Mouse (Mus musculus) lung, embryonic 14.5 days (tissue): ENCODE measurements at regions not wholly inside any gene's neighbourhood (a gene's known extent, or its start where the extent isn't known, plus 50 kb on each side); places are given as distances from the start of the nearest gene placed in this dataset.
A peak's percentile ranks its signal among the peaks of the same experiment; 100 is the strongest.

ENCODE experiments used
- ATAC-seq: fragments of 200-750 bp; cut with Nextera tagmentation; 2 replicates; pipeline ENCODE4 v1.8.0; 2017; ENCODE audit warnings: mild to moderate bottlenecking, moderate TSS enrichment, moderate library complexity; ENCODE audit not compliant: insufficient read depth
- DNase-seq: peaks from one replicate; pipeline ENCODE4 v3.0.0-alpha.2; 2015
- H3K27ac ChIP-seq: fragments of 300-500 bp; sonication (generic); 2 replicates; pipeline ENCODE4 v1.5.1; 2014; ENCODE audit warnings: low read depth, mild to moderate bottlenecking, moderate library complexity
- H3K27me3 ChIP-seq: fragments of 300-500 bp; sonication (generic); 2 replicates; pipeline ENCODE4 v1.6.1; 2014; ENCODE audit warnings: low read length, control low read depth; ENCODE audit not compliant: insufficient read depth
- H3K36me3 ChIP-seq: fragments of 300-500 bp; sonication (generic); 2 replicates; pipeline ENCODE4 v1.6.1; 2014; ENCODE audit warnings: control low read depth; ENCODE audit not compliant: insufficient read depth
- H3K4me1 ChIP-seq: fragments of 300-500 bp; sonication (generic); 2 replicates; pipeline ENCODE4 v1.6.1; 2014; ENCODE audit warnings: antibody characterized with exemption, control low read depth; ENCODE audit not compliant: insufficient read depth
- H3K4me2 ChIP-seq: fragments of 300-500 bp; sonication (generic); 2 replicates; pipeline ENCODE4 v1.6.1; 2014; ENCODE audit warnings: mild to moderate bottlenecking
- H3K4me3 ChIP-seq: fragments of 300-500 bp; sonication (generic); 2 replicates; pipeline ENCODE4 v1.5.1; 2014; ENCODE audit warnings: low read depth, low read length
- H3K9ac ChIP-seq: fragments of 300-500 bp; sonication (generic); 2 replicates; pipeline ENCODE4 v1.6.1; 2014
- H3K9me3 ChIP-seq: fragments of 300-500 bp; sonication (generic); 2 replicates; pipeline ENCODE4 v1.6.1; 2016; ENCODE audit warnings: low read depth, low read length, control low read depth
- CTCF ChIP-seq: IDR thresholded peaks from 2 replicates; pipeline ENCODE4 v1.5.1; 2016; ENCODE audit warnings: antibody characterized with exemption, low read depth
- WGBS: fragments of 180-500 bp; shearing (Covaris S2); extraction: QIAGEN DNeasy Blood & Tissue Kit; methylation state at CpG from one replicate; pipeline ENCODE4 v1.1.7; 2014; 5-methylcytosine and 5-hydroxymethylcytosine counted together

DNA sequence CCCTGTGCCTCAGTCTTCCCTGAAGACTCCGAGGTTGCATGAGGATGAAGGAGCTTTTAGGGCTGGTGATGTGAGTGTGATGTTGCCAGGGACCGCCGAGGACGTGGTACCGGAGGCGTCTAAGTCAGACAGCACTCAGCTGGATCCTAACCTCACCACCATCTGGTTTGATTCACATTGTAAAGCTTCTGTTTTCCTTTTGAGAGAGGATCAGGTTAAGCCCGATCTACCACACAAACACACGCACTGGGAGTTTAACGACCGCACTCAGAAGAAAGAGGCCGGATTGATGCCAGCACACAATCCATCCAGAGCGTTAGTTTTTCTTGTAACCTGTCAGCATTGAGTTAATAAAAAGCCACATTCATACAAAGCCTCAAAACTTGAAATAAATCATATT, 371.9 kb downstream of the Cog6 start:
- Histone ChIP-seq H3K36me3 (no peaks in the 10 kb centered on the region), H3K9ac (no peak overlapping the region), H3K27ac (no peak overlapping the region), H3K9me3 (no peaks in the 10 kb centered on the region), H3K27me3 (no peaks in the 10 kb centered on the region), H3K4me1 (peaks cover 7% of the 10 kb centered on the region; the same call in 1 of the 2 replicates), H3K4me3 (no peak overlapping the region), H3K4me2 (no peak overlapping the region)
- DNase-seq (no peak), ATAC-seq (no peak)
- no peak for TF ChIP-seq CTCF
- WGBS, result 56% methylated on average over 12 of the region's 12 CpGs

DNA sequence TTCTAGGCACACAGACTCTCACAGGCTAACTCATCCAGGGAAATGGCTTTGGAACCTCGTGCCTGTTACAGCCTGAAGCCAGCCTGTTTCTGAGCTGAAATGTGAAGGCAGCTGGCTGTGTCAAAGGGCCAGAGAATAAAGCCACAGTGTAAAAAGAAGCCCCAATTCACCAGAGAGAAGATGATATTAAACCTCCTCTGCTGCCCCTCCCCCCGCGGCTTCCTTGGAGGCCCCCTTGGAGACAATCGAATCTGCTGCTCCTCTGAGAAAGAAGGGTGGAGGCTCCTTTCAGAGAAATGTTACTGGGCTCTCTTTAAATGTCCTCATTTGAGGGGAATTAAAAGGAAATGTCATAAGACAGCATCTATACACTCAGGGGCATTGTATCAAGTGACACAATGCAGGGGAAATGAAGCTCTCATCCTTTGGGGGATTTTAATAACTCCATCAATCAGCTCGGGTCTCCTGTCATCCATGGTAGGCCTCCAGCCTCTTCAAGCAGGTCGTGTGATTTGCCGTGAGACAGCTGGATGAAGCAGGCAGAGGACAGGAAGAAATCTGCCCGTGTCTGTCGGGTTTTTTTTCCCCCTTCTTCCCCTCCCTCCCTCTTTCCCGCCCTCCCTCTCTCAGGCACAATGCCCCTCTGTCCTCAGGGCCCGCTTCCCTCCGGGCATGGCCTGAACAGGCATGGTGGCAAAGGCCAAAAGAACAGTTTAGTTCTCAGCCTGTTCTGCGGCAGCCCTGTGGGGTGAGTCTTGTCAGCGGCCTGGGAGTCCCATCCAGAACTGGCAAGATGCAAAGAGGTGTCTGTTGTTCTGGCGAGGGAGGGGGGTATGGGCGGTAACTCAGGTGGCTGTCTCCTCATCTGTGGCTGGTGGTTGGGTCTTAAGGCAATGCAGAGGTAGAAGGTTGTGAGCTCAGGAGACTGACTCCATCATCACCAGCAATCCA, 372.6 kb downstream of the Cog6 start:
- WGBS, result 25% methylated on average over 16 of the region's 16 CpGs
- no peak overlapping the region; the same call in 1 of the 2 replicates for H3K9ac ChIP-seq
- no peaks in the 10 kb centered on the region for H3K27me3 ChIP-seq

DNA sequence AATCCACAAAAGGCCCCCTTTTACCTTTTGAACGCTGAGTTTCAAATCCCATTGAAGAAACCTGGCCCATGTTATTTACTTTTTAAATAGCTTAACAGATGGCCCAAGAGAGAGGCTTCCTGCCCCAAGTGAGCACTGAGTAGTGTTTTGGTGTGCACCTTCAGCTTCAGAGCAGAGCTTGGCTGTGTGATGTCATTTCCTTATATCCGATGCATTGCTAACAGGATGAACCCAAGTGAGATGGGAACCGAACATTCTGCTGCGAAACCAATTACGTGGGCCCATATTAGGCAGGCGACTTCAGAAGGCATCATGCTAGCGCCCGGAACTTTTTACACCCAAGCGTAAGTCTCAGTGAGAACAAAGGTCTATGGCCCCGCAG, 373.2 kb downstream of the Cog6 start:
- Histone ChIP-seq H3K4me2 (no peak overlapping the region), H3K9ac (no peak overlapping the region), H3K36me3 (no peaks in the 10 kb centered on the region), H3K4me3 (no peak overlapping the region), H3K27me3 (no peaks in the 10 kb centered on the region), H3K9me3 (no peaks in the 10 kb centered on the region), H3K27ac (no peak overlapping the region), H3K4me1 (peaks cover 7% of the 10 kb centered on the region; the same call in 1 of the 2 replicates)
- no peak for TF ChIP-seq CTCF
- 75% methylated on average over 10 of the region's 10 CpGs for WGBS
- DNase-seq (peak; percentile 15), ATAC-seq (no peak)

More for the DNA sequence above, 372.6 kb downstream of the Cog6 start:
- H3K36me3 ChIP-seq, result no peaks in the 10 kb centered on the region
- no peak for TF ChIP-seq CTCF
- peaks cover 7% of the 10 kb centered on the region; the same call in 1 of the 2 replicates for H3K4me1 ChIP-seq
- no peak overlapping the region for H3K27ac ChIP-seq
- ATAC-seq, result 0 out of 2 replicates have a peak, but pooled peaks have one; percentile 21
- no peak overlapping the region for H3K4me2 ChIP-seq
- no peaks in the 10 kb centered on the region for H3K9me3 ChIP-seq
- H3K4me3 ChIP-seq, result no peak overlapping the region
- peak; percentile 33 for DNase-seq

DNA sequence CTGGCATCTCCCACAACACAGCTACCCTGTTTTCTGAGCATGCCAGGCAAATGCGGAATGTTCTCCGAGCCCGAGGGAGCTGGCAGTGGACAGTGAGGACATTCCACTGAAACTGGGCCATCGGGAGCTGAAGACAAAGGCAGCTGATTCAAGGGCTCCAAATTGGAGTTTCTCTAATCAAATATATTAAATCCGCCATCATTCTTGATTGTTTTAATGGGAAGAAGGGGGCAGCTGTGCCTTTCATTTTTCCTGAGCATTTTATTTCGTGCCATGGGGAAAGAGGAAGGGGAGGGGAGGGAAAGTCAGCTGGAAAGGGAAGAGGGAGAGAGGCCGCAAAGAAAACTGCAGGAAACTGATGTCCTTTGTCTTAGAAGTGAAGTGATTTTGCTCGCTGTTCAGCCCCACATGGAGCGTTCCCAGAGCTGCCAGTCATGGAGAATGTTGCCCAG, 373.9 kb downstream of the Cog6 start:
- Histone ChIP-seq H3K4me3 (no peak overlapping the region), H3K9ac (no peak overlapping the region), H3K36me3 (no peaks in the 10 kb centered on the region), H3K27me3 (no peaks in the 10 kb centered on the region), H3K27ac (no peak overlapping the region), H3K4me2 (no peak overlapping the region), H3K9me3 (no peaks in the 10 kb centered on the region), H3K4me1 (peaks cover 7% of the 10 kb centered on the region; the same call in 1 of the 2 replicates)
- TF ChIP-seq CTCF, result no peak
- WGBS, result 64% methylated on average over 9 of the region's 9 CpGs
- ATAC-seq (no peak), DNase-seq (no peak)

DNA sequence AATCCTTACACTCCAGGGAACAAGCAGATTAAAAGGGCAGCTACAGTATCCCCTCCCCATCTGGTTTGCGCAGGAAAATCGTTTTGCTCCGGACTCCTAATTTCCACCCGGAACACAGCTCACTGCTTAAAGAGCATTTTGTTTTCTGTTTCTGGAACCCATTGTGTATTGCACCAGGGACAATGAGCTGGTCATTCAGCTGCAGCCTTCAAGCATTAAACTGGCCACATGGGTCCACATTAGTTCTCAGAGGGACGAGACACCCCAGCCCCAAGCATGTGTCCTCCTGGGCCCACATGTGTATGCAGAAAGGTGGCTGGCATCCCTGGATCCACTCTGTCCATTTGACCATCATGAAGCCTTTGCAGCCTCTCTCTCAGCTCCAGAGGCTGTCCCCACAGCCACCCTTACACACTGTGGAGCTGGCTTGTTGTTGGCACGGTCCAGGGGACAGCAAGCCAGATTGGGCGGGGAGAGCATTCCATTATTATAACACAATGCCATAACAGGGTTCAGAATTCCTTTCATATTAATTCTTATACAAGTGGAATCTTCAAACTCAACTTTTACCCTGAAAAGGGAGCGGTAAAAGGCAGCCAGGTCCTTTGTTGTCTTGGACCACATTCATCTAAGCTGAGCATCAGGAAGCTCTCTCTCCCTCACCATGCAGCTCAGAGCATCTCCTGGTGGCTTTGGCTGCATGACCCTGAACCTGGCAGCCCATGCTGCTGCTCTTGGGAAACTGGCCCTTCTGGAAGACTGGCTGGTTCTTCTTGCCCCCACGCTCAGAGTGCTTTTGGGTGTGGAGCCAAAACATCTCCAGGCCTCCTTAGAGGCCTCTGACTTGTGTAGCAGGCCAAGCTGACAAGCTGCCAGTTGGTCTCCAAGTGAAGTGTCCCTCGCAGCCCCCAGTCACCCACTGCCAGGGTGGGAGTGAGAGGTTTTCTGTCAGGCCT, 373.4 kb downstream of the Foxo1 start:
- no peak overlapping the region for H3K4me2 ChIP-seq
- H3K9me3 ChIP-seq, result no peaks in the 10 kb centered on the region
- DNase-seq (peak; percentile 3), ATAC-seq (no peak; the same call in 1 of the 2 replicates)
- H3K4me3 ChIP-seq, result no peak overlapping the region
- peaks cover 7% of the 10 kb centered on the region; the same call in 1 of the 2 replicates for H3K4me1 ChIP-seq
- H3K27ac ChIP-seq, result no peak overlapping the region
- TF ChIP-seq CTCF, result no peak
- H3K9ac ChIP-seq, result no peak overlapping the region
- no peaks in the 10 kb centered on the region for H3K27me3 ChIP-seq
- 75% methylated on average over 10 of the region's 10 CpGs for WGBS
- H3K36me3 ChIP-seq, result no peaks in the 10 kb centered on the region

DNA sequence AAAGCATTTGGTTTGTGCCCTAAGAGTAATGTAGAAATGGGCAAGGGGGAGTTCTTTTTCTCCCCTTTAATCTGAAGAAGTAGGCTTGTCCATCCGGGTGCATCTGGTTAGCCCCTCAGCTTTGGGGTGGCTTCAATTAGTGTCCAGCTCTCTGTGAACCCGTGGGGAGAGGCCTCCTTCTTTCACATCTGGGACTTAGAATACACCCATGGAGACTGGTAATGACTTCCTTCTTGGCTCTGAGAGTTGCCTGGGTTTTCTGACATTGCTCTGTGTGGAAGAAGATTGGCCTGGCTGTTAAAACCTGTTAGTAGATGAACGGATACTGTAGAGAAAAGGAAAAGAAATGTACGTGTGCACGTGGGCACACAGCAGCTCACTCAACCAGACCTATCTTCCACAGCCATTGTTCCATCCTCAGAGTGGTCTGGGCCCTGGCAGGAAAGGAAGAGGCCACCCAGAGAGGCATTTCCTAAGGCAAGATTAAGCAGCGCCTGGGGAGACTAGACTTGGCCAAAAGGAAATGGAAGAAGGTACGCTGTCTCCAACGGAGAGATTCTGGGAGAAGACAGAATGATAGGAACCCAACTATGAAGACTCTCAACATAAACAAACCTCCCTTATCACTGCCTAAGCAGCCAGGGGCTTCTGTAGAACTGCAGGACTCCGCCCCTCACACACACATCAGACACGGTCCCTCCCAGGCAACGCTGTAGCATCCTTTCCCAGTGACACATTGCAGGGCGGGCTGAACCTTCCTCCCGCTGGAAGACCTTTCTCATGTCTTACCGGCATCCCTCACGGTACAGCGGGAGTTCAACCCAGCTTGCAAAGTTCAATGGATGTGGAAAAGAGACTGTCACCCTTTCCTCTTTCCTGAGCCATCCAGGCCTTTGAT, 372.4 kb downstream of the Foxo1 start:
- H3K4me2 ChIP-seq, result no peak overlapping the region
- DNase-seq (peak; percentile 27), ATAC-seq (no peak)
- no peak overlapping the region for H3K27ac ChIP-seq
- H3K36me3 ChIP-seq, result no peaks in the 10 kb centered on the region
- H3K4me3 ChIP-seq, result no peak overlapping the region
- no peak for TF ChIP-seq CTCF
- 46% methylated on average over 16 of the region's 16 CpGs for whole genome bisulfite sequencing
- H3K9ac ChIP-seq, result no peak overlapping the region
- H3K4me1 ChIP-seq, result peaks cover 7% of the 10 kb centered on the region; the same call in 1 of the 2 replicates
- no peaks in the 10 kb centered on the region for H3K27me3 ChIP-seq
- no peaks in the 10 kb centered on the region for H3K9me3 ChIP-seq
